Mouse (Mus musculus) heart, adult 8-10 months (tissue): Measurements from ENCODE around the gene Rab8b. TPM values are rescaled to one million over a fixed set of nuclear protein-coding genes. Genes with fewer than 3 reads are reported as not detected.
"Not testable (repeated sequence)": the region's sequence is repeated elsewhere in the genome, so short reads cannot be mapped to it uniquely, and the experiment has no call there.

Experiments used
- DNase-seq: peaks from one replicate; pipeline ENCODE4 v3.0.0; 2022; ENCODE audit warnings: low spot score
- total RNA-seq, 4 experiments: library from RNA; stranded (reverse); gene quantifications; 2 replicates each; pipeline ENCODE4 v1.2.4; 2022

Rab8b gene
- total RNA-seq, 4 experiments from 2014 or later, result 7.7 to 9.2 (median 8.2) TPM

DNA sequence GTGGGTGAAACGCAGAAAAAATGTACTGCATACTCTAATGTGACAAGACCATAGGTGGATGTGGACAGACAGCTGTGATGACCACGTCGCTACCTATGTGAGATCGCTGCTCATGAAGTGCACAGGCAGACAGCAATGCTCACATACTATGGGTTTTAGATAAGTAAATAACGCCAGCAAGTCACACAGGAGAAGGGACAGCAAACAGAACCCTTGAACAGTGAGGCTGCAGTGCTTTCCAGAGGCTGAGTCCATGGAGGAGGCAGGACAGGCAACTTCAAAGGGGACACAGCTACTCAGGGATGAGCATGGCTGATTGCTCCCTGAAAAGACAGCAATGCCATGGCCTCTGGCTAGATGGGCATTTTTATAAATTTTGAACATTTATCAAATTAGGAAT, 72.7 kb downstream of the Rab8b start:
- DNase-seq, result no peak

DNA sequence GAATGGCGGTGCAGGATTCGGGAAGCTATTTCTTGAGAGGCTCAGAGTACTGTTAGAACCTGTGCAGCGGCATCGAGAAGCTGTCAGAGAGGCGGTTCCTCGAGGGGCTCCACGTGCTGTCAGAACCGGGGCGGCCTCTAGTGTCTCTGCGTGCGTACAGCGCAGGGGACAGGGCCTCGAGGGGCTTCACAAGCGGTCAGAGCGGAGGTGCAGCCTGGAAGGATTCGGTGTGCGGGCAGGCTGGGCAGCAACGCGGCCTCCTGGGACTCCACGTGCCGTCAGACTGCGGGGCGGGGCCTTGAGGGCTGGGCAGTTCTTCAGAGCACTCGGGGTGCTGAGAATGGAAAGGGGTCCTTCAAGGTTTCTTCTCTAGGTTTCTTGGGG, 84.4 kb downstream of the Rab8b start:
- DNase-seq, result no peak

- peak; percentile 98 for DNase-seq
Observed at GRCm38 (mm10) chr9:66834318-66835096, 85.0 kb downstream of the Rab8b start, which contains the start of gene Aph1c. Gene Aph1c (minus strand): TSS chr9:66834726.

- DNase-seq, result no peak
Observed at GRCm38 (mm10) chr9:66833851-66834250, 85.6 kb downstream of the Rab8b start.

GRCm38 (mm10) chr9:66832366-66832908, 87.0 kb downstream of the Rab8b start:
- DNase-seq, result peak; percentile 6

GRCm38 (mm10) chr9:66825990-66826389, 93.5 kb downstream of the Rab8b start:
- peak; percentile 60 for DNase-seq

DNA sequence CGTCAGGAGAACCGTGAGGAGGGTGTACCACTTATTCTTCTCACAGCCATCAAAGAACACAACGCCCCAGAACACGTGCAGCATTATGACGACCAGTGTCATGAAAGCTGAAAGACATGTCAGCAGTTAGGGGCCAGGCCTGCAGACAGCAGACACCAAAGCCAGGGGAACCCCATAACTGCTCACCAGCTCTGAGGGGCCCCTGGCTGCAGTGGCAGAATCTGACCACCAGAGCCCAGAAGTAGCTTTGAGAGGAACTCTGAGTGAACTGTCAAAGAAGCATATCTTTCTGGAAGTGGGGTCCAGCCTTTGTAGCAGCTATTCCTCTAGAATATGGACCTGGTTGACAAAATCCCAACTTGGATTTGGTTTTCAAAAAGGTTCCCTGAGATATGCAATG, 97.2 kb downstream of the Rab8b start:
- DNase-seq, result not testable (repeated sequence)

GRCm38 (mm10) chr9:66820996-66821395, 98.5 kb downstream of the Rab8b start:
- DNase-seq, result no peak

DNA sequence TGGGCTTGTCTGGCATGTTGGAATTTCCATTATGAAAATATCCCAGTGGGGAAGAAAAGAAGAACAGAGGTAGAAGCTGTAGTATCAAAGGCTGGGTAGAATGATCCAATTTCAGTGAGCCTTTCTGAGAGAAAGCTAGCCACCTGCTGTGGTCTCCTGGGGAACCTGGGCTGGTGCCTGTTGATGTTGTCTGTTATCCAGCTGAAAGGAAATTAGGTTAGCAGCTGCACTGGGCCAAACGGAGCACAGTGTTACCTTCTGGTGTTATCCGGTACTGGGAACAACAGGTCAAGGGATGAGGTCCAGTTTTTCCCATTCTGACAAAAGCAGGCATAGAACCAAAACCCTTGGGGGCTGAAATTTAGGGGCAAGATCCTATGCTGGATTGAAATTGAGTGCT, 106.1 kb downstream of the Rab8b start:
- DNase-seq, result no peak

- DNase-seq, result not testable (repeated sequence)
Observed at GRCm38 (mm10) chr9:66805951-66806350, 113.5 kb downstream of the Rab8b start.

- no peak for DNase-seq
Observed at GRCm38 (mm10) chr9:66801947-66802346, 117.5 kb downstream of the Rab8b start.

- DNase-seq, result no peak
Observed at GRCm38 (mm10) chr9:66796739-66797138, 122.7 kb downstream of the Rab8b start, which contains the start of gene Gm10647. Gene Gm10647 (plus strand): TSS chr9:66797039.

GRCm38 (mm10) chr9:66795464-66796324, 123.8 kb downstream of the Rab8b start, which contains the start of gene Aph1b:
Gene Aph1b (minus strand): TSS chr9:66795490.
- DNase-seq, result peak; percentile 95

DNA sequence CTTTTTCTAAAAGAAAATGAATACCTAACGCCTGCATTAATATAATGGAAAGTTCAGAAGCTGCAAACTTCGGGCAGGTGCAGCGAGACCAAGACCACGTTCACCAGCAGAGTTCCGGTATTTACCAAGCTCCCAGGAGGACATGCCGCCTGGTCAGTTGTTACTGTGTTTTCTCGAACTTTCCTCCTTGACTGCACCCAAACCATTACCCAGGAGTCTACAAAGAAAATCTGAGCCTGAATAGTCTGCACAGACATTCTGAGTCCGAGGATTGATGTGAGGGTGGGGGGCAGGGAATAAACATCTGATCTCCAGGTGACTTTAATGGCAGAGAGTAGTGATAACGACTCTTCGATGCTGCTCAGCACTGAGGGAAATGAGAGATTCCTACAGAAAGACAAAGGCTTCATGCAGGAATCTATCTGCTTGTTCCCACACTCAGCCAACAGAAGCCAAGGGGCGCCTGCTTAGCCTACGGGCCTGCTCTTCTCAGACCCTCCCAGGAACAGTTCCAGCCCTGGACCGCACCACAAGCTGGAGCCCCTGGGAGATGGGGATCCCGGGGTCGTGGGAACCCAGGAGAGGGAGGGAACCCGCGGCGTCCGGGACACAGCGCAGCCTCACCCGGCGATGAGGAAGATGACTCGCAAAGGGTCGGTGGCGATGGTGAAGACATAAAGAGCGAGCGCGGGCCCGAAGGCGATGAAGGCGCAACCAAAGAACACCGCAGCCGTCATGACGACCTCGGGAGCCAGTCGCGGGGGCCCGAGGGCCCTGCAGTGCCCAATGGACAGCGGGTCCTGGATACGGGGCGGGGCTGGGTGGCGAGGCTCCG, 124.6 kb downstream of the Rab8b start:
- no peak for DNase-seq

Other genes with a start within 250 kb of the Rab8b start
- gene Car12, start 206.0 kb downstream of the Rab8b start, total RNA-seq, result not detected
- gene Aph1b, start 124.2 kb downstream of the Rab8b start, total RNA-seq, result 1 to 10 TPM; 5.1 to 6.3 (median 5.6) TPM
- gene Gm10647, start 122.6 kb downstream of the Rab8b start, total RNA-seq, result under 1 TPM in 1 of 4 experiments, not detected in 3; 0.11 TPM
- 1 to 10 TPM in 3 of 4 experiments, under 1 TPM in 1; 1.00 to 1.9 (median 1.2) TPM for gene Aph1c, start 85.0 kb downstream of the Rab8b start, total RNA-seq
- 100 to 1,000 TPM; 151 to 173 (median 164) TPM for gene Rps27l, start 26.4 kb upstream of the Rab8b start, total RNA-seq
- 10 to 100 TPM; 22.8 to 26.6 (median 23.5) TPM for gene Lactb, start 55.8 kb upstream of the Rab8b start, total RNA-seq
- over 10,000 TPM in 3 of 4 experiments, 1,000 to 10,000 TPM in 1; 9,382 to 12,072 (median 10,190) TPM for gene Tpm1, start 129.7 kb upstream of the Rab8b start, total RNA-seq